ENCODE assay signal across 8 mouse cellular contexts in genomic region chr10:94426000-94426920, GRCm38 (mm10).
DNase-seq lines count a peak whose midpoint lies in the region; ATAC-seq and TF ChIP-seq lines count a peak whose summit lies in the region.

No protein-coding gene starts in this region.

- no peak overlapping the region for H3K4me2 ChIP-seq in forebrain, embryonic 13.5 days
- no peak overlapping the region for H3K4me2 ChIP-seq in heart, embryonic 15.5 days
- H3K4me2 ChIP-seq in kidney, postnatal 0 days (ENCODE audit: low read length), result no peak overlapping the region
- H3K4me2 ChIP-seq in liver, embryonic 12.5 days, result peak overlapping the region; percentile 34

- peak; percentile 68 for DNase-seq in brain, adult 2 months (ENCODE audit: low read depth, low spot score)
- peak; percentile 71 for DNase-seq in kidney, postnatal 0 days (ENCODE audit: low spot score)
- DNase-seq in natural killer cell, adult 2 months (ENCODE audit: low spot score in 2 of 2), result peak; percentile 55 to 60
- DNase-seq in thymus, adult 2 months, result peak; percentile 91

- no peaks in the 10 kb centered on the region for H3K4me1 ChIP-seq in forebrain, embryonic 13.5 days
- 0 out of 2 replicates have a peak, but pooled peaks cover 3% of the 10 kb centered on the region for H3K4me1 ChIP-seq in heart, embryonic 15.5 days (replicated peaks)
- H3K4me1 ChIP-seq in kidney, postnatal 0 days (replicated peaks; ENCODE audit: insufficient read depth, low read length), result no peaks in the 10 kb centered on the region
- H3K4me1 ChIP-seq in liver, embryonic 12.5 days, result peaks cover 9% of the 10 kb centered on the region; the same call in 1 of the 2 replicates
- peaks cover 14% of the 10 kb centered on the region for H3K4me1 ChIP-seq in thymus, adult 2 months (replicated peaks; ENCODE audit: control insufficient read depth, insufficient read depth, low read length)

- H3K27me3 ChIP-seq in forebrain, embryonic 13.5 days, result no peaks in the 10 kb centered on the region
- no peaks in the 10 kb centered on the region for H3K27me3 ChIP-seq in heart, embryonic 15.5 days
- no peaks in the 10 kb centered on the region for H3K27me3 ChIP-seq in kidney, postnatal 0 days (ENCODE audit: insufficient read depth, low read length)
- no peaks in the 10 kb centered on the region for H3K27me3 ChIP-seq in liver, embryonic 12.5 days (replicated peaks)
- H3K27me3 ChIP-seq in thymus, adult 2 months (ENCODE audit: control insufficient read depth, insufficient read depth, low read length), result no peaks in the 10 kb centered on the region

- no peak for TF ChIP-seq CTCF in kidney, postnatal 0 days (IDR thresholded peaks at IDR 0.05; ENCODE audit: low read depth)
- TF ChIP-seq CTCF in thymus, adult 2 months (IDR thresholded peaks at IDR 0.05; ENCODE audit: borderline replicate concordance, control insufficient read depth, extremely low read depth, insufficient read depth, low read length, poor library complexity), result peak; percentile 38; the same call in 1 of the 2 replicates

- H3K9me3 ChIP-seq in forebrain, embryonic 13.5 days (replicated peaks), result no peaks in the 10 kb centered on the region
- no peaks in the 10 kb centered on the region for H3K9me3 ChIP-seq in heart, embryonic 15.5 days (replicated peaks)
- H3K9me3 ChIP-seq in kidney, postnatal 0 days (replicated peaks; ENCODE audit: low read length), result no peaks in the 10 kb centered on the region
- H3K9me3 ChIP-seq in liver, embryonic 12.5 days (replicated peaks), result no peaks in the 10 kb centered on the region

- no peaks in the 10 kb centered on the region for H3K36me3 ChIP-seq in forebrain, embryonic 13.5 days (ENCODE audit: poor library complexity, severe bottlenecking)
- H3K36me3 ChIP-seq in heart, embryonic 15.5 days, result no peaks in the 10 kb centered on the region
- no peaks in the 10 kb centered on the region for H3K36me3 ChIP-seq in kidney, postnatal 0 days (ENCODE audit: insufficient read depth, low read length)
- H3K36me3 ChIP-seq in liver, embryonic 12.5 days, result no peaks in the 10 kb centered on the region
- H3K36me3 ChIP-seq in thymus, adult 2 months (ENCODE audit: control insufficient read depth, insufficient read depth, low read length), result no peaks in the 10 kb centered on the region

- peak; percentile 87 for TF ChIP-seq POLR2A in thymus, adult 2 months (IDR thresholded peaks at IDR 0.05; ENCODE audit: control insufficient read depth, extremely low read depth, insufficient read depth, low read length, poor library complexity)

- no peak overlapping the region for H3K4me3 ChIP-seq in forebrain, embryonic 13.5 days
- H3K4me3 ChIP-seq in heart, embryonic 15.5 days, result no peak overlapping the region
- H3K4me3 ChIP-seq in kidney, postnatal 0 days (replicated peaks; ENCODE audit: low read depth, low read length), result no peak overlapping the region
- no peak overlapping the region for H3K4me3 ChIP-seq in liver, embryonic 12.5 days
- H3K4me3 ChIP-seq in thymus, adult 2 months (ENCODE audit: control insufficient read depth, insufficient read depth, low read length), result peak overlapping the region; percentile 22

- WGBS in forebrain, embryonic 13.5 days, result 52% methylated on average over 12 of the region's 12 CpGs
- 46% methylated on average over 12 of the region's 12 CpGs for WGBS in heart, embryonic 15.5 days
- 52% methylated on average over 12 of the region's 12 CpGs for WGBS in kidney, postnatal 0 days
- WGBS in liver, embryonic 12.5 days (ENCODE audit: insufficient replicate concordance), result 33% methylated on average over 12 of the region's 12 CpGs
- WGBS in thymus, adult 2 months, result 18% methylated on average over 12 of the region's 12 CpGs

- H3K27ac ChIP-seq in forebrain, embryonic 13.5 days, result no peak overlapping the region; the same call in 1 of the 2 replicates
- no peak overlapping the region for H3K27ac ChIP-seq in heart, embryonic 15.5 days
- H3K27ac ChIP-seq in kidney, postnatal 0 days, result no peak overlapping the region
- no peak overlapping the region for H3K27ac ChIP-seq in liver, embryonic 12.5 days
- H3K27ac ChIP-seq in thymus, adult 2 months (ENCODE audit: control insufficient read depth, insufficient read depth, low read length), result peak overlapping the region; percentile 74

- no peak overlapping the region for H3K9ac ChIP-seq in forebrain, embryonic 13.5 days
- H3K9ac ChIP-seq in heart, embryonic 15.5 days, result no peak overlapping the region
- no peak overlapping the region for H3K9ac ChIP-seq in kidney, postnatal 0 days (ENCODE audit: low read depth, low read length)
- H3K9ac ChIP-seq in liver, embryonic 12.5 days, result no peak overlapping the region

- peak; percentile 99 for ATAC-seq in CD4-positive, CD25-positive, alpha-beta regulatory T cell, adult 4 months
- peak; percentile 92 for ATAC-seq in forebrain, embryonic 13.5 days
- ATAC-seq in heart, embryonic 15.5 days (replicated peaks; ENCODE audit: insufficient number of reproducible peaks, insufficient read depth, low FRiP score, low read depth), result peak; percentile 83
- peak; percentile 49; the same call in 1 of the 2 replicates for ATAC-seq in kidney, postnatal 0 days (replicated peaks; ENCODE audit: low FRiP score, low read depth)
- ATAC-seq in liver, embryonic 12.5 days, result peak; percentile 62

Comparison
In these comparisons a context has a peak if more than half of its experiments do, and no peak if none do; other contexts are left out.
1. ATAC-seq: peak in every context shown above with its lines; median percentile 99 in CD4-positive, CD25-positive, alpha-beta regulatory T cell, adult 4 months; 92 in forebrain, embryonic 13.5 days; 83 in heart, embryonic 15.5 days; 62 in liver, embryonic 12.5 days; 49 in kidney, postnatal 0 days.